Mouse (Mus musculus) liver, embryonic 13.5 days (tissue): ENCODE measurements around the gene Scrt2. TPM values are rescaled to one million over a fixed set of nuclear protein-coding genes. Genes with fewer than 3 reads are reported as not detected.

ENCODE experiments used
- ATAC-seq: fragments of 200-750 bp; cut with Nextera tagmentation; 2 replicates; pipeline ENCODE4 v1.8.0; 2017; ENCODE audit warnings: low read depth, mild to moderate bottlenecking, moderate number of reproducible peaks, moderate library complexity
- DNase-seq: peaks from one replicate; pipeline ENCODE4 v3.0.0; 2022
- H3K27ac ChIP-seq: fragments of 300-500 bp; sonication (generic); 2 replicates; pipeline ENCODE4 v1.5.1; 2015; ENCODE audit warnings: moderate library complexity, mild to moderate bottlenecking, inconsistent platforms
- H3K27me3 ChIP-seq: fragments of 300-500 bp; sonication (generic); 2 replicates; pipeline ENCODE4 v1.6.1; 2015; ENCODE audit warnings: mild to moderate bottlenecking, inconsistent platforms
- H3K36me3 ChIP-seq: fragments of 300-500 bp; sonication (generic); 2 replicates; pipeline ENCODE4 v1.6.1; 2015; ENCODE audit warnings: mild to moderate bottlenecking, inconsistent platforms
- H3K4me1 ChIP-seq: fragments of 300-500 bp; sonication (generic); replicated peaks from 2 replicates; pipeline ENCODE4 v1.6.1; 2015; ENCODE audit warnings: inconsistent platforms
- H3K4me2 ChIP-seq: fragments of 300-500 bp; sonication (generic); 2 replicates; pipeline ENCODE4 v1.6.1; 2015; ENCODE audit warnings: inconsistent platforms, mild to moderate bottlenecking, moderate library complexity
- H3K4me3 ChIP-seq: fragments of 300-500 bp; sonication (generic); replicated peaks from 2 replicates; pipeline ENCODE4 v1.5.1; 2015; ENCODE audit warnings: mild to moderate bottlenecking, inconsistent platforms
- H3K9ac ChIP-seq: fragments of 300-500 bp; sonication (generic); 2 replicates; pipeline ENCODE4 v1.6.1; 2015; ENCODE audit warnings: mild to moderate bottlenecking, inconsistent platforms
- H3K9me3 ChIP-seq: fragments of 300-500 bp; sonication (generic); replicated peaks from 2 replicates; pipeline ENCODE4 v1.6.1; 2016; ENCODE audit warnings: inconsistent platforms
- WGBS: fragments of 180-500 bp; shearing (Covaris S2); methylation state at CpG from one replicate; pipeline ENCODE4 v1.1.7; 2015; ENCODE audit not compliant: insufficient replicate concordance; 5-methylcytosine and 5-hydroxymethylcytosine counted together
- polyA plus RNA-seq: library from polyadenylated mRNA; unstranded; fragments of >200 nt; fragmentation: Nextera tagmentation; extraction: Ambion mirVana; gene quantifications from 2 replicates; pipeline ENCODE4 v1.2.1, GENCODE M21; 2015

Gene Scrt2
- polyA plus RNA-seq: not detected in 2 replicates

DNA sequence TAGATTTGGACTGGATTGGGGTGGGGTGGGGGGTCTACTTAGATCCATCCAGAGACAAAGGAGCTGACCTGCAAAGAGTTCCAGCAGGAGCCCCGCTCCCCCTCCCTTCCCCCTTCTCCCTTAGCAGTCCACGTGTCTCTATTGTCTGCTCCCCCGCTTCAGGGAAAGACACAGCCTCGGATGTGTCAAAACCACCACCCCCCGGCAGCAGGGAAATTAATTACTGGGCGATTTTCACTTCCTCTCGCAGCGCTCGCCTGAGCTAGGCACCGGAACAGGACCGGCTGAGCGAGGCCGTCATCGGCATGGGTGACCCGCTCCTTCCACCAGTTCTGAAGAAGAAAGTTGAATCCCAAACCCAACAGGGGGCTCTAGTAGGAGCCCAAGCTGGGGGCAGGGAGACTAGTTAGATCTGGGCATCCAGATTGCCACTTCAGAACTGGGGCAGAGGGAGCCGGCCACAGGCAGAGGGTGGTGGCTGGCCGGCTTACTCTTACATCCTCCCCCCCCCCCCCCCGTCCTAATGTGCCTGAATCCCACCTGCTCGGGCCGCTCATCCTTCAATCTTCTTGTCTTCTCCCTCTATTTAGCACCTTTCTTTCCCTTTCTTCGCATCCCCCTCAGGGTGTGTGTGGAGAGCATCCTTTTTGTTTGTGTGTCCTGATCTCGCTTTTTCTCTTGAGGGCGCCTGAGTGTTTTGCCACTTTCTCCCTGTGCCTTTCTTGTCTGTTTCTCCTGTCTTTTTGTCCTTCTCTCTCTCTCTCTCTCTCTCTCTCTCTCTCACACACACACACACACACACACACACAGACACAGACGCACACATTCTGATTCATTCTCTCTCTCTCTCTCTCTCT lies at the start of gene Scrt2:
TSS of gene Scrt2 (plus strand) at position 845 of the 857 bp plus-strand sequence.
- Histone ChIP-seq H3K4me3 (peak within 1 kb of the TSS; percentile 32), H3K36me3 (no peaks in the 10 kb centered on the region), H3K27ac (no peak within 1 kb of the TSS), H3K9ac (no peak within 1 kb of the TSS), H3K27me3 (peaks cover 96% of the 10 kb centered on the region), H3K4me1 (peaks cover 5% of the 10 kb centered on the region; the same call in 1 of the 2 replicates), H3K9me3 (no peaks in the 10 kb centered on the region), H3K4me2 (peak within 1 kb of the TSS; percentile 46)
- ATAC-seq (no peak), DNase-seq (no peak)
- 3% methylated on average over 22 of the region's 24 CpGs for WGBS

DNA sequence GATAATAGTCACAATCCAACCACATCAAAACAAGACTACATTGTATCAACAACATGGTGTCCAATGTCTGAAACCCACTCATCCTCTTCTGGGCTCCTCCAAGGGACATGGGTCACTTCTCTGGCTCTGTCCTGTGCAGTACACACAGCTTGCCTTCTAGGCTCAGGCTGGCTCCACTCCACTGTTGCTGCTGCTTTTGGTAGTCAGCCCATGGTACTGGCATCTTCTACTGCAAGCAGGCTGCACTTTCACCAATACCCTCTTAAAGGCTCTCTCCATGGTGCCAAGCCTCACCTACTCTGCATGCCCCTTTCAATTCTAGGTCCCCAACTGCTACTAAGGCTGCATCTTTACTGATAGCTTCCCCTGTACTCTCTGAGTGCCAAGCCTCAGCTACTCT lies 41.2 kb upstream of the Scrt2 start:
- ATAC-seq (no peak), DNase-seq (no peak)
- Histone ChIP-seq H3K4me1 (no peaks in the 10 kb centered on the region), H3K27ac (no peak overlapping the region), H3K9me3 (no peaks in the 10 kb centered on the region), H3K4me3 (no peak overlapping the region), H3K27me3 (peaks cover 52% of the 10 kb centered on the region), H3K36me3 (no peaks in the 10 kb centered on the region), H3K9ac (no peak overlapping the region), H3K4me2 (no peak overlapping the region)

DNA sequence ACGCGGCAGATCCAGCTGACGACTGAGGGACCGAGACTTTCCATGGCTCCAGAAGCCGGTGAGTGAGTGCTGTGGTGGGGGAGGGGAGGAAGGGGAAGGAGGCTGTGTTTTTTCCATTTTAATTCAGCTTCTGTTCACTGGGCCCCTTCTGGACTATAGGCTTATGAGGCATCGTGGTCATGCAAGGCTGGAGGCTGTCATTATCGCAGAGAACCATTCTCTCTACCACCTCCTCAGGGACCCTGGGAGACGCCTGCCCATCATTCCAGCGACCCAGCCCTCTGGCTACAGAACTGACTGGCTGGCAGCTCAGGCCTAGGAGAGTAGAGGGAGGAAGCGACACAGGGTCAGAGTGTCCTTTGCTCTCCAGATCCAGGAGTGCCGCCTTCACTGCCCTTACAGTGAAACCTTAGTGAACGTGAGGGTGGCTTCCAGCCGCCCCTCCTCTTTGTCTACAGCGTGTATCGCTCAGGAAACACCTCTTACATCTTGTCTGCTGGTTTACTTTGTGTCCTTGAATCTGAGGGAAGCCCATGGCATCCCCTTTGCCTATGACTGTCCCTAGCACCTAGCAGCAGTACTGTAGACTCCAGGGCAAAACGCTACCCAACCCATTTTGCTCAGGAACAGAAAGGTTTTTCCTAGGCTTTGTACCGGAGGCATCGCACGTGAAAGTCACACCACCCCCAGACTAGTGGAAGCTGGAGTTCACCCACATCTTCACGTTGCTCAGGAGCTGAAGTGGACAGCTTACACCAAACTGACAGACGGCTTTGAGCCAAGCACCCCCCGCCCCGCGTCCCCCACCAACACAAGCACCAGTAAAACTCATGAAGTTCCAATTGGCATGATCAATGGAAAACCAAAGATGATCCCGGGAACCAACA lies 34.0 kb upstream of the Scrt2 start:
- H3K4me1 ChIP-seq: peaks cover 17% of the 10 kb centered on the region
- H3K9ac ChIP-seq: no peak overlapping the region
- no peak overlapping the region for H3K27ac ChIP-seq
- H3K4me3 ChIP-seq: no peak overlapping the region
- no peak overlapping the region for H3K4me2 ChIP-seq
- ATAC-seq (no peak), DNase-seq (no peak)
- no peaks in the 10 kb centered on the region for H3K36me3 ChIP-seq
- 5% methylated on average over 25 of the region's 25 CpGs for WGBS
- peaks cover 92% of the 10 kb centered on the region for H3K27me3 ChIP-seq
- no peaks in the 10 kb centered on the region for H3K9me3 ChIP-seq

DNA sequence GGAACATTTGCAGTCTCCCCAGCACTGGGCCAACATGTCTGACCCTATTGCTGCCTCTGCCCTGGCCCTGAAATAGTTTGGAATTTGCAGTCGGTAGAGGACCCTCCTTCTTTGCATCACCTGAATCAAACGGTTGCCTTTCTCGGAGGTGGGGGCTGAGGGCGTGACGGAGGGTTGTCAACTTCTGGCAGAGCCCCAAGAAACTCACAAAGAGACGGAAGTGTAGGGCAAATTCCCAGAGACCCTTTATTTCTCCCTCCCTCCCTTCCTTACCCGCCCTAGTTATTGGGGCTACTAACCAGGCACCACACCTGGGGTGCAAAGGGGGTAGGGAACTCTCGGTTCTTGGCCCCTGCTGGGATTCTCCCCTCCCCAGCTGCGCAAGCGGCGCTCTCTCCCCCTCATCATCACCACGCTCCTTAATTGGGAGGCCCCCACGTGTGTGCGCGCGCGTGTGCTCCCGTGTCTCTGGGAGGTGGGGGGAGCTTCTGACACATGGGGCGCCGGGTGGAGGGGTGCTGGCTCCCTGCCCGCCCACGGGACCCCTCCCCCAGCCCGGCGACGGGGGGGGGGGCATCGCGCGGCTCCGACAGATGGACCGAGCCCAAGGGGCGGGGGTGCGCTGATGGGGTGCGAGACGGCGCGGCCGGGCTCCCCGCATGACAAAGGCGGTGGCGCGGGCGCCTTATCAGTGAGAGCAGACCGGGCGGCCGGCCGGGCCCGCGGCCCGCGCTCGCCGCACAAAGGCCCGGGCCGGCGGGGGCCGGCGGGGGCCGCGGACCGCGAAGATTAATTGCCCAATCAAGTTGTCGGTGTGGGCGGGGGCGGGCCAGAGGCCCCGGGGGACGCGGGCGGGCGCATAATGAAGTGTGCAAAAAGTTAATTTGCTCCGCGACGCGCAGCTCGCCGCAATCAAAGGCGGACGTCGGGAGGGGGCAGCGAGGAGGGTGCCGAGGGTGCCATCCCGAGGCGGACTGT lies 33.0 kb upstream of the Scrt2 start:
- H3K27ac ChIP-seq: no peak overlapping the region

DNA sequence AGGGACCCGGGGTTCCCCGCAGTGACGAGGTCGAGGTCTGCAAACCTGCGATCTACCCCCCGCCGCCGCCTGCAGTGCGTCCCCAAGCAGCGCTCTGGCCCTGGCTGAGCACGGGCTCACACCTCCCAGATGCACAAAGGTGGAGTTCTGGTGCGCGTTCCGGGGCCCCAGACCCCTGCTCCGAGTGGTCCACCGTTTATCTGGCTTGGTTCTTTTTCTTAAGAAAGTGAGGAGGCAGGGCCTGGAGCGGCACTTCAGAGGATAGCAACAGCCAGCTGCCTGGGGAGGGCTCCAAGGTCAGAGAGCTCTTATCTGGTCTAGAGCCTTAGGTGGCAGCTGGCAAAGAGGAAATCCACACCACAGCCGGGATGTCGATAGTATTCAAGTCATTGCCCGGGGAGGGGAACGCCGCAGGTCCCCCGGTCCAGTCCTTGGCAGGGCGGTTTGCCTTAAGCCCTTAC lies 32.3 kb upstream of the Scrt2 start:
- WGBS: 1% methylated on average over 24 of the region's 24 CpGs
- peaks cover 17% of the 10 kb centered on the region for H3K4me1 ChIP-seq
- peak; percentile 11 for DNase-seq
- ATAC-seq: 0 out of 2 replicates have a peak, but pooled peaks have one; percentile 18
- H3K4me2 ChIP-seq: peak overlapping the region; percentile 65
- H3K9ac ChIP-seq: peak overlapping the region; percentile 9; the same call in 1 of the 2 replicates
- no peaks in the 10 kb centered on the region for H3K9me3 ChIP-seq
- H3K27ac ChIP-seq: no peak overlapping the region
- no peaks in the 10 kb centered on the region for H3K36me3 ChIP-seq
- H3K4me3 ChIP-seq: peak overlapping the region; percentile 45
- peaks cover 96% of the 10 kb centered on the region for H3K27me3 ChIP-seq

More for the DNA sequence above, 33.0 kb upstream of the Scrt2 start:
- H3K9me3 ChIP-seq: no peaks in the 10 kb centered on the region
- DNase-seq: no peak
- peaks cover 17% of the 10 kb centered on the region for H3K4me1 ChIP-seq
- WGBS: under 1% methylated on average over 81 of the region's 82 CpGs
- peaks cover 97% of the 10 kb centered on the region for H3K27me3 ChIP-seq
- ATAC-seq: no peak
- H3K4me3 ChIP-seq: peak overlapping the region; percentile 45
- peak overlapping the region; percentile 65 for H3K4me2 ChIP-seq
- peak overlapping the region; percentile 9; the same call in 1 of the 2 replicates for H3K9ac ChIP-seq
- H3K36me3 ChIP-seq: no peaks in the 10 kb centered on the region

DNA sequence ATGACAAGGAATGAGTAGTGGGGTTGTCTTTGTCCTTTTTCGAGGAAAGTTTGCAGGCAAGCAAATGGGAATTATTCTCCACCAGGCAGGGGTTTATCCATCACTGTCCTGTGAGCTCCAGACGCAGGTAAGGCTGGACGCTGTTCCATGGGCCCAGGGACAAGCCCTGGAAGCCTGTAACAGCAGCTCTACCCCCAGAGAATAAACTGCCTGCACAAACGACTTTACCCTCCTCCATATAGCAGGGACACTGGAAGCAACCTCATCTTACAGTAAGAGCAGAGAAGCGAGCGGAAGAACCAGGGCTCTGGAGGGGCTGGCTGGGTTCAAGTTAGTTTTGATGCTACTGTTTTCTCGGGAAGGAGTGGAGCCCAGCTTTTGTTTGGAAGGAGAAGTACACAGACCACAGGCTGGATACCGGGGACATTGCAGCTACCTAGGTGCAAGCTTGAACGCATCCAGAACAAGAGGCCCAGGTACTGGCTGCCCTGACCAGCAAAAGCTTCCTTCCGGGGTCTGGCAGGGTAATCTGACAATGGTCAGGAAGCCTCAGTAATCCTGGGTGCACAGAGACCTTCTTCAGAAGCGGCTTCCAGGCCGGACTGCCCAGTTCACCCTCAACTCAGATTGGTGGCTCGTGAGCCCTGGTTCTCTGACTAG lies 31.6 kb upstream of the Scrt2 start:
- H3K4me2 ChIP-seq: no peak overlapping the region
- peak overlapping the region; percentile 45; the same call in 1 of the 2 replicates for H3K4me3 ChIP-seq
- H3K36me3 ChIP-seq: no peaks in the 10 kb centered on the region
- ATAC-seq (no peak), DNase-seq (no peak)
- peaks cover 17% of the 10 kb centered on the region for H3K4me1 ChIP-seq
- 5% methylated on average over 13 of the region's 13 CpGs for WGBS
- H3K9ac ChIP-seq: no peak overlapping the region
- no peak overlapping the region for H3K27ac ChIP-seq
- peaks cover 93% of the 10 kb centered on the region for H3K27me3 ChIP-seq
- no peaks in the 10 kb centered on the region for H3K9me3 ChIP-seq

DNA sequence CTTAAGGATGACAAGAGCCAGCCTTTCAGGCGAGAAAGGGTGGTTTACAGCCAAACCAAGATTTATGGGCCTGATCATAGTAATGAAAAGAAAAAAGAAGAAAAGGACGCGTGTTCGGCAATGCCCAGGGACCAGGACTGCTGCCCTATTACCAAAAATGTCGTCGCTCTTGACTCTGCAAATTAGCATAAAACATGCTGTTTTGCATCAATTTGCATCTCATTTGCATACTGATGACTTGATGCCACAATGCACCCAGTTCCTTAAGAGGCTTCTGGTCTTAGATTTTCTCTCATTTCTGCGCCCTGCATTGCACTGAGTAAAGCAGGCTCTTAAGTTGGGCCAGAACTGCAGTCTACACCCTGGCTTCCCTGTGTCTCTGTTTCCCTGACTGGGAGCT lies 31.0 kb upstream of the Scrt2 start:
- Histone ChIP-seq H3K36me3 (no peaks in the 10 kb centered on the region), H3K4me2 (no peak overlapping the region), H3K9me3 (no peaks in the 10 kb centered on the region), H3K27ac (no peak overlapping the region), H3K4me1 (peaks cover 17% of the 10 kb centered on the region), H3K27me3 (peaks cover 90% of the 10 kb centered on the region), H3K9ac (no peak overlapping the region), H3K4me3 (no peak overlapping the region)
- WGBS: 13% methylated on average over 7 of the region's 7 CpGs
- ATAC-seq (no peak), DNase-seq (no peak)

DNA sequence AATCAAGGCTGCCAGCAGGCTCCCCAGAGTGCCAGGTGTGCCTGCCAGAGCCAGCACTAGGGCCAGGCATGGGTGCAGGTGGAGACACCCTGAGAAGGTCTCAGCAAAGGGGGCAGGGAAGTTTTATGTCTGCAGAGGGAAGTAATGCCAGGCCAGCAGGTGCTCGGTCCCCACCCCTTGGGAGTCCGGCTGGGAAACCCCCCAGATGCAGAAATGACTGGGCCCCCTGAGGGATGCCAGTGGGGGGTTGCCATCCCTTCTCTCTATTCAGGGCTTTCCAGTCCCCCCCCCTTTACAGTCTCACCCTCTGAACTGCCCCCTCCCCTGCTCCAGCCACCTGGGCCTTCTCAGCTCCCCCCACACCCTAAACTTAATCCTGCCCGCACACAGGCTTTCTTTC lies 29.3 kb upstream of the Scrt2 start:
- no peak overlapping the region for H3K4me2 ChIP-seq
- H3K27ac ChIP-seq: no peak overlapping the region
- peaks cover 17% of the 10 kb centered on the region for H3K4me1 ChIP-seq
- 40% methylated on average over 3 of the region's 3 CpGs for WGBS
- ATAC-seq (no peak), DNase-seq (no peak)
- no peak overlapping the region for H3K9ac ChIP-seq
- peaks cover 87% of the 10 kb centered on the region for H3K27me3 ChIP-seq
- H3K9me3 ChIP-seq: no peaks in the 10 kb centered on the region
- H3K4me3 ChIP-seq: no peak overlapping the region
- no peaks in the 10 kb centered on the region for H3K36me3 ChIP-seq

DNA sequence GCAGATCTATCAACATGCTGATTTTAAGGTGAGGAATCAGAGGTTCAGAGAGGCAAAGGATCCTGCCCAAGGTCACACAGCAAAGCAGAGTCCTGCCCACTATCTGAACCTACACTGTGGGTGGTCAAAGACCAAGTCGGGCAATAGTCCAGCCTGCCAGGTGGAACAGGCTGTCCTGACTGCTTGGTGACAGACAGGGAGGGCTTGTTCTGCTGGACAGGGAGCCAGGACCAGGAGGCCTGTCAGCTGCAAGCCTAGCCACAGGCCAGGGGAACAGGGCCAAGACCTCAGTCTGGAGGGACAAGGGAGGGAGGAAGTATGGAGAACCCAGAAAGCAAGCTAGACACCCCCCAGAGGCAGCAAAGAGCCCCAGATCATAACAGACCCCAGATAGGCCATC lies 25.9 kb upstream of the Scrt2 start:
- Histone ChIP-seq H3K9me3 (no peaks in the 10 kb centered on the region), H3K4me2 (no peak overlapping the region), H3K4me3 (no peak overlapping the region), H3K36me3 (no peaks in the 10 kb centered on the region), H3K27ac (no peak overlapping the region), H3K4me1 (no peaks in the 10 kb centered on the region), H3K9ac (no peak overlapping the region), H3K27me3 (peaks cover 68% of the 10 kb centered on the region)
- DNase-seq: no peak
- no peak for ATAC-seq
- 64% methylated on average over 1 of the region's 1 CpGs for WGBS
